Mouse (Mus musculus): ENCODE results near the gene Zfp418. TPM values are rescaled to one million over a fixed set of nuclear protein-coding genes. Genes with fewer than 3 reads are reported as not detected.
"Not testable (repeated sequence)": the region's sequence is repeated elsewhere in the genome, so short reads cannot be mapped to it uniquely, and the experiment has no call there.

Zfp418 gene
- polyA plus RNA-seq, 1 experiment from 2014 or later: 1.9 TPM

DNA sequence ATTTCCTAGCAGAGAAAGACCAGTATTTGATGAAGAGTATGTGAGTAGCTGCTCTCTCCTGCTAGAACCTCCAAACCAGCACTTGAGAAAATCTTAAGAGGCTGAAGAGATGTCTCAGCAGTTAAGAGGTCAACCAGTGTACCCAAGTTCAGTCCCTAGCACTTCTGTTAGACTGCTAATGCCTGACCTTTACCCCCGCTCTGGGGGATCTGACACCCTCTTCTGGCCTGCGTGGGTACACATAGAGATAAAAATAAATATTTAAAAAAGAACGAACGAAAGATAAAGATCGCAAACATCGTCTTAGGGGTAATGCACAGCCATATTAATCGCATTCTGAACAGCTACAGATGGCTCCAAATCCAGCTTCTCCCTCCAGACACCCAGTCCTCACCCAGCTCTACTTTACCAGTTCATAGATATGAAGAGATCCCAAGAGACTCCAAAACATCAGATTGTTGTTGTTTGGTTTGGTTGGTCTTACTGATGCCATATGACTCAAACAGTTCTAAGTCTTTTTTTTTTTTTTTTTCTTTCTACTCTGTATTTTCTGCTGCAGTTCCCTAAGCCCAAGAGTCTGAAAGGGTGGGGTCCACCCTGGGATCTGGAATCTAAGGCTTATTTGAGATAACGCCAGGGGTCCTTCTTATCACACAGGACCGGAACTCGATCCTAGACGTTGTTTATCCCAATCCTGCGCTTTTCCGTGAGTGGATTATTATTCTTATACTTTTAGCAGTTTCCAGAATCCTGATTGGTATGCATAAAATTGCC, 16.5 kb downstream of the Zfp418 start:
- no peaks in the 10 kb centered on the region for H3K36me3 ChIP-seq (ENCODE audit: control insufficient read depth, insufficient read depth, low read length)
- peak overlapping the region; percentile 56 for H3K4me2 ChIP-seq (ENCODE audit: low read depth, low read length)
- no peak overlapping the region for H3K27ac ChIP-seq (ENCODE audit: low read length)
- H3K9ac ChIP-seq (ENCODE audit: low read depth, low read length): no peak overlapping the region
- ATAC-seq: peak; percentile 83
- peak overlapping the region; percentile 61 for H3K4me3 ChIP-seq (ENCODE audit: low read length)
- no peaks in the 10 kb centered on the region; the same call in 1 of the 2 replicates for H3K4me1 ChIP-seq (ENCODE audit: control insufficient read depth, insufficient read depth, low read length)
- H3K27me3 ChIP-seq (replicated peaks; ENCODE audit: control insufficient read depth, insufficient read depth, low read length): no peaks in the 10 kb centered on the region
- no peaks in the 10 kb centered on the region for H3K9me3 ChIP-seq (ENCODE audit: control insufficient read depth, low read length)
- 19% methylated on average over 13 of the region's 13 CpGs for WGBS

- 11% methylated on average over 18 of the region's 18 CpGs for WGBS
- H3K4me3 ChIP-seq (ENCODE audit: low read length): peak overlapping the region; percentile 61
- no peak overlapping the region for H3K27ac ChIP-seq (ENCODE audit: low read length)
- ATAC-seq: peak; percentile 99
- no peak overlapping the region for H3K9ac ChIP-seq (ENCODE audit: low read depth, low read length)
- no peaks in the 10 kb centered on the region; the same call in 1 of the 2 replicates for H3K4me1 ChIP-seq (ENCODE audit: control insufficient read depth, insufficient read depth, low read length)
- no peaks in the 10 kb centered on the region for H3K9me3 ChIP-seq (ENCODE audit: control insufficient read depth, low read length)
- H3K4me2 ChIP-seq (ENCODE audit: low read depth, low read length): peak overlapping the region; percentile 56
- H3K27me3 ChIP-seq (replicated peaks; ENCODE audit: control insufficient read depth, insufficient read depth, low read length): no peaks in the 10 kb centered on the region
- H3K36me3 ChIP-seq (ENCODE audit: control insufficient read depth, insufficient read depth, low read length): no peaks in the 10 kb centered on the region
These were observed 17.2 kb downstream of the Zfp418 start for GRCm38 (mm10) chr7:7188191-7188942.

GRCm38 (mm10) chr7:7209313-7210151, 38.4 kb downstream of the Zfp418 start, which contains the start of gene Zfp772:
TSS of gene Zfp772 (minus strand) at chr7:7209998.
- WGBS: 3% methylated on average over 24 of the region's 24 CpGs
- H3K36me3 ChIP-seq (ENCODE audit: control insufficient read depth, insufficient read depth, low read length); ATAC-seq; H3K27ac ChIP-seq (ENCODE audit: low read length); H3K4me1 ChIP-seq (ENCODE audit: control insufficient read depth, insufficient read depth, low read length); H3K27me3 ChIP-seq (replicated peaks; ENCODE audit: control insufficient read depth, insufficient read depth, low read length); H3K9me3 ChIP-seq (ENCODE audit: control insufficient read depth, low read length): not testable (repeated sequence)
- Histone ChIP-seq H3K4me3 (ENCODE audit: low read length) (peak within 1 kb of the TSS; percentile 54), H3K9ac (ENCODE audit: low read depth, low read length) (peak within 1 kb of the TSS; percentile 62), H3K4me2 (ENCODE audit: low read depth, low read length) (peak within 1 kb of the TSS; percentile 61)

Other genes with a start within 250 kb of the Zfp418 start
- not detected in 2 replicates for gene Aurkc, start 176.0 kb upstream of the Zfp418 start, polyA plus RNA-seq (2015; fragmentation: Nextera tagmentation; extraction: Ambion mirVana)
- 12.8 and 14.9 TPM in 2 replicates for gene Zfp954, start 49.8 kb upstream of the Zfp418 start, polyA plus RNA-seq (2015; fragmentation: Nextera tagmentation; extraction: Ambion mirVana)
- gene Zfp773, start 34.6 kb upstream of the Zfp418 start, polyA plus RNA-seq (2015; fragmentation: Nextera tagmentation; extraction: Ambion mirVana): 1.3 TPM in 2 replicates
- gene Zfp772, start 38.7 kb downstream of the Zfp418 start, polyA plus RNA-seq (2015; fragmentation: Nextera tagmentation; extraction: Ambion mirVana): 4.6 and 5.1 TPM in 2 replicates
- gene Vmn2r29, start 76.0 kb downstream of the Zfp418 start, polyA plus RNA-seq (2015; fragmentation: Nextera tagmentation; extraction: Ambion mirVana): 0.64 TPM in 1 of 2 replicates, not detected in the other
- 3.6 and 4.2 TPM in 2 replicates for gene Gm45844, start 107.0 kb downstream of the Zfp418 start, polyA plus RNA-seq (2015; fragmentation: Nextera tagmentation; extraction: Ambion mirVana)
- 51.0 and 54.0 TPM in 2 replicates for gene Clcn4, start 129.5 kb downstream of the Zfp418 start, polyA plus RNA-seq (2015; fragmentation: Nextera tagmentation; extraction: Ambion mirVana)
- gene Vmn2r30, start 166.3 kb downstream of the Zfp418 start, polyA plus RNA-seq (2015; fragmentation: Nextera tagmentation; extraction: Ambion mirVana): not detected in 2 replicates
- not detected in 2 replicates for gene Gm45783, start 203.2 kb downstream of the Zfp418 start, polyA plus RNA-seq (2015; fragmentation: Nextera tagmentation; extraction: Ambion mirVana)
- not detected in 2 replicates for gene Vmn2r31, start 228.4 kb downstream of the Zfp418 start, polyA plus RNA-seq (2015; fragmentation: Nextera tagmentation; extraction: Ambion mirVana)

Measured in intestine, embryonic 16.5 days (tissue).